Mouse (Mus musculus): ENCODE results near the gene Anxa11.

Anxa11 gene

GRCm38 (mm10) chr14:25841991-25842687, at the start of gene Anxa11:
TSS of gene Anxa11 (plus strand) at chr14:25842156.
- peak; percentile 92 for DNase-seq (ENCODE audit: low read depth, low spot score)

GRCm38 (mm10) chr14:25794331-25794730, 47.6 kb upstream of the Anxa11 start:
- peak; percentile 58 for DNase-seq (ENCODE audit: low read depth, low spot score)

GRCm38 (mm10) chr14:25795067-25795466, 46.9 kb upstream of the Anxa11 start:
- DNase-seq (ENCODE audit: low read depth, low spot score), result no peak

- DNase-seq (ENCODE audit: low read depth, low spot score), result no peak
Measured at GRCm38 (mm10) chr14:25795561-25796174, 46.3 kb upstream of the Anxa11 start.

GRCm38 (mm10) chr14:25796619-25797018, 45.3 kb upstream of the Anxa11 start:
- no peak for DNase-seq (ENCODE audit: low read depth, low spot score)

GRCm38 (mm10) chr14:25800166-25800960, 41.6 kb upstream of the Anxa11 start:
- DNase-seq (ENCODE audit: low read depth, low spot score), result peak; percentile 83

GRCm38 (mm10) chr14:25802511-25802910, 39.4 kb upstream of the Anxa11 start:
- DNase-seq (ENCODE audit: low read depth, low spot score), result no peak

GRCm38 (mm10) chr14:25803246-25803809, 38.6 kb upstream of the Anxa11 start:
- no peak for DNase-seq (ENCODE audit: low read depth, low spot score)

GRCm38 (mm10) chr14:25805871-25806270, 36.1 kb upstream of the Anxa11 start:
- DNase-seq (ENCODE audit: low read depth, low spot score), result no peak

GRCm38 (mm10) chr14:25806561-25806960, 35.4 kb upstream of the Anxa11 start:
- DNase-seq (ENCODE audit: low read depth, low spot score), result no peak

GRCm38 (mm10) chr14:25811026-25811425, 30.9 kb upstream of the Anxa11 start:
- peak; percentile 77 for DNase-seq (ENCODE audit: low read depth, low spot score)

GRCm38 (mm10) chr14:25814140-25814539, 27.8 kb upstream of the Anxa11 start:
- DNase-seq (ENCODE audit: low read depth, low spot score), result no peak

GRCm38 (mm10) chr14:25816416-25816815, 25.5 kb upstream of the Anxa11 start:
- DNase-seq (ENCODE audit: low read depth, low spot score), result peak; percentile 79

- no peak for DNase-seq (ENCODE audit: low read depth, low spot score)
Measured at GRCm38 (mm10) chr14:25822584-25822983, 19.4 kb upstream of the Anxa11 start.

GRCm38 (mm10) chr14:25824995-25825394, 17.0 kb upstream of the Anxa11 start:
- peak; percentile 68 for DNase-seq (ENCODE audit: low read depth, low spot score)

GRCm38 (mm10) chr14:25825880-25826626, 15.9 kb upstream of the Anxa11 start:
- peak; percentile 45 for DNase-seq (ENCODE audit: low read depth, low spot score)

- no peak for DNase-seq (ENCODE audit: low read depth, low spot score)
Measured at GRCm38 (mm10) chr14:25826866-25827265, 15.1 kb upstream of the Anxa11 start.

- no peak for DNase-seq (ENCODE audit: low read depth, low spot score)
Measured at GRCm38 (mm10) chr14:25831332-25831731, 10.6 kb upstream of the Anxa11 start.

GRCm38 (mm10) chr14:25832301-25832700, 9.7 kb upstream of the Anxa11 start:
- DNase-seq (ENCODE audit: low read depth, low spot score), result peak; percentile 86

GRCm38 (mm10) chr14:25838411-25838810, 3.5 kb upstream of the Anxa11 start:
- no peak for DNase-seq (ENCODE audit: low read depth, low spot score)

- DNase-seq (ENCODE audit: low read depth, low spot score), result peak; percentile 41
Measured at GRCm38 (mm10) chr14:25839791-25840190, 2.2 kb upstream of the Anxa11 start.

Measured in ES-CJ7 (cell line).